Mouse (Mus musculus) heart, embryonic 10.5 days (tissue): ENCODE results near the gene Prss57. TPM values are rescaled to one million over a fixed set of nuclear protein-coding genes. Genes with fewer than 3 reads are reported as not detected.
A peak's percentile ranks its signal among the peaks of the same experiment; 100 is the strongest.

Source experiments
- DNase-seq: peaks from one replicate; pipeline ENCODE4 v3.0.0-alpha.2; 2017; ENCODE audit warnings: low spot score
- H3K27ac ChIP-seq: fragments of 300-500 bp; sonication (generic); 2 replicates; pipeline ENCODE4 v1.5.1; 2016; ENCODE audit warnings: mild to moderate bottlenecking
- H3K27me3 ChIP-seq: fragments of 300-500 bp; sonication (generic); 2 replicates; pipeline ENCODE4 v1.6.1; 2016; ENCODE audit warnings: mild to moderate bottlenecking; ENCODE audit not compliant: poor library complexity, insufficient read depth, severe bottlenecking
- H3K36me3 ChIP-seq: fragments of 300-500 bp; sonication (generic); 2 replicates; pipeline ENCODE4 v1.6.1; 2016; ENCODE audit warnings: mild to moderate bottlenecking, moderate library complexity
- H3K4me1 ChIP-seq: fragments of 300-500 bp; sonication (generic); 2 replicates; pipeline ENCODE4 v1.6.1; 2016; ENCODE audit warnings: mild to moderate bottlenecking
- H3K4me3 ChIP-seq: fragments of 300-500 bp; sonication (generic); 2 replicates; pipeline ENCODE4 v1.5.1; 2016; ENCODE audit warnings: mild to moderate bottlenecking, moderate library complexity
- H3K9me3 ChIP-seq: fragments of 300-500 bp; sonication (generic); 2 replicates; pipeline ENCODE4 v1.6.1; 2016; ENCODE audit warnings: mild to moderate bottlenecking, moderate library complexity
- WGBS: fragments of 180-500 bp; shearing (Covaris S2); methylation state at CpG from one replicate; pipeline ENCODE4 v1.1.7; 2016; 5-methylcytosine and 5-hydroxymethylcytosine counted together
- polyA plus RNA-seq: library from polyadenylated mRNA; unstranded; fragments of >200 nt; fragmentation: Nextera tagmentation; extraction: Ambion mirVana; gene quantifications from 2 replicates; pipeline ENCODE4 v1.2.1, GENCODE M21; 2016

Gene Prss57
- polyA plus RNA-seq, 1 experiment from 2014 or later, result not detected

GRCm38 (mm10) chr10:79789581-79789980, 1.2 kb downstream of the Prss57 start:
- Histone ChIP-seq H3K36me3 (no peaks in the 10 kb centered on the region), H3K4me1 (peaks cover 16% of the 10 kb centered on the region), H3K9me3 (no peaks in the 10 kb centered on the region), H3K27me3 (peaks cover 11% of the 10 kb centered on the region), H3K4me3 (no peak overlapping the region), H3K27ac (no peak overlapping the region)
- DNase-seq, result no peak
- WGBS, result 45% methylated on average over 2 of the region's 2 CpGs

GRCm38 (mm10) chr10:79788386-79789158, 2.2 kb downstream of the Prss57 start:
- no peaks in the 10 kb centered on the region for H3K9me3 ChIP-seq
- H3K27me3 ChIP-seq, result peaks cover 17% of the 10 kb centered on the region
- no peak for DNase-seq
- H3K36me3 ChIP-seq, result no peaks in the 10 kb centered on the region
- no peak overlapping the region for H3K4me3 ChIP-seq
- H3K27ac ChIP-seq, result no peak overlapping the region
- WGBS, result 30% methylated on average over 7 of the region's 7 CpGs
- peaks cover 6% of the 10 kb centered on the region; the same call in 1 of the 2 replicates for H3K4me1 ChIP-seq

GRCm38 (mm10) chr10:79783920-79784800, 6.6 kb downstream of the Prss57 start:
- 37% methylated on average over 27 of the region's 27 CpGs for WGBS
- Histone ChIP-seq H3K4me1 (peaks cover 21% of the 10 kb centered on the region), H3K27me3 (peaks cover 54% of the 10 kb centered on the region), H3K27ac (no peak overlapping the region), H3K4me3 (no peak overlapping the region), H3K9me3 (no peaks in the 10 kb centered on the region), H3K36me3 (no peaks in the 10 kb centered on the region)
- DNase-seq, result no peak

- Histone ChIP-seq H3K27ac (no peak overlapping the region), H3K4me1 (peaks cover 31% of the 10 kb centered on the region), H3K9me3 (no peaks in the 10 kb centered on the region), H3K36me3 (no peaks in the 10 kb centered on the region), H3K27me3 (peaks cover 65% of the 10 kb centered on the region), H3K4me3 (no peak overlapping the region)
- WGBS, result 60% methylated on average over 7 of the region's 7 CpGs
- DNase-seq, result no peak
These were observed 7.7 kb downstream of the Prss57 start for GRCm38 (mm10) chr10:79783050-79783449.

- peaks cover 42% of the 10 kb centered on the region for H3K4me1 ChIP-seq
- no peaks in the 10 kb centered on the region for H3K36me3 ChIP-seq
- no peaks in the 10 kb centered on the region for H3K9me3 ChIP-seq
- DNase-seq, result no peak
- H3K27ac ChIP-seq, result no peak overlapping the region
- H3K4me3 ChIP-seq, result no peak overlapping the region
- 54% methylated on average over 5 of the region's 5 CpGs for WGBS
- peaks cover 73% of the 10 kb centered on the region for H3K27me3 ChIP-seq
These were observed 8.8 kb downstream of the Prss57 start for GRCm38 (mm10) chr10:79781956-79782355.

GRCm38 (mm10) chr10:79781139-79781538, 9.6 kb downstream of the Prss57 start:
- no peak for DNase-seq
- H3K27me3 ChIP-seq, result peaks cover 81% of the 10 kb centered on the region
- WGBS, result 30% methylated on average over 21 of the region's 21 CpGs

GRCm38 (mm10) chr10:79780664-79781015, 10.1 kb downstream of the Prss57 start:
- DNase-seq, result peak; percentile 90
- Histone ChIP-seq H3K9me3 (no peaks in the 10 kb centered on the region), H3K4me1 (peaks cover 44% of the 10 kb centered on the region), H3K4me3 (peak overlapping the region; percentile 63), H3K27ac (0 out of 2 replicates have a peak overlapping the region, but pooled peaks have one; percentile 43), H3K36me3 (no peaks in the 10 kb centered on the region), H3K27me3 (peaks cover 83% of the 10 kb centered on the region)
- WGBS, result under 1% methylated on average over 13 of the region's 13 CpGs

More at GRCm38 (mm10) chr10:79781139-79781538, 9.6 kb downstream of the Prss57 start:
- peak overlapping the region; percentile 63 for H3K4me3 ChIP-seq
- no peak overlapping the region for H3K27ac ChIP-seq
- H3K9me3 ChIP-seq, result no peaks in the 10 kb centered on the region
- no peaks in the 10 kb centered on the region for H3K36me3 ChIP-seq
- peaks cover 44% of the 10 kb centered on the region for H3K4me1 ChIP-seq

GRCm38 (mm10) chr10:79779784-79780663, 10.7 kb downstream of the Prss57 start:
- Histone ChIP-seq H3K27ac (peak overlapping the region; percentile 43), H3K27me3 (peaks cover 80% of the 10 kb centered on the region), H3K4me3 (peak overlapping the region; percentile 63), H3K36me3 (no peaks in the 10 kb centered on the region), H3K9me3 (no peaks in the 10 kb centered on the region), H3K4me1 (peaks cover 44% of the 10 kb centered on the region)
- DNase-seq, result peak; percentile 99
- 2% methylated on average over 55 of the region's 55 CpGs for WGBS

GRCm38 (mm10) chr10:79779193-79779592, 11.6 kb downstream of the Prss57 start:
- DNase-seq, result no peak
- 12% methylated on average over 2 of the region's 2 CpGs for WGBS
- H3K27ac ChIP-seq, result no peak overlapping the region
- no peaks in the 10 kb centered on the region for H3K36me3 ChIP-seq
- H3K27me3 ChIP-seq, result peaks cover 72% of the 10 kb centered on the region
- peaks cover 48% of the 10 kb centered on the region for H3K4me1 ChIP-seq
- no peak overlapping the region; the same call in 1 of the 2 replicates for H3K4me3 ChIP-seq
- no peaks in the 10 kb centered on the region for H3K9me3 ChIP-seq

GRCm38 (mm10) chr10:79778006-79778405, 12.8 kb downstream of the Prss57 start:
- no peaks in the 10 kb centered on the region for H3K9me3 ChIP-seq
- H3K4me3 ChIP-seq, result peak overlapping the region; percentile 66
- DNase-seq, result peak; percentile 85
- H3K27ac ChIP-seq, result peak overlapping the region; percentile 84; the same call in 1 of the 2 replicates
- H3K27me3 ChIP-seq, result peaks cover 64% of the 10 kb centered on the region
- H3K4me1 ChIP-seq, result peaks cover 50% of the 10 kb centered on the region
- WGBS, result 16% methylated on average over 15 of the region's 15 CpGs
- no peaks in the 10 kb centered on the region for H3K36me3 ChIP-seq

- Histone ChIP-seq H3K27me3 (peaks cover 55% of the 10 kb centered on the region), H3K27ac (peak within 1 kb of the TSS; percentile 84), H3K36me3 (no peaks in the 10 kb centered on the region), H3K9me3 (no peaks in the 10 kb centered on the region; the same call in 1 of the 2 replicates), H3K4me3 (peak within 1 kb of the TSS; percentile 66), H3K4me1 (peaks cover 50% of the 10 kb centered on the region)
- DNase-seq, result no peak
- WGBS, result 2% methylated on average over 39 of the region's 39 CpGs
These were observed 13.6 kb downstream of the Prss57 start, which contains the start of gene Fstl3 for GRCm38 (mm10) chr10:79777103-79777531. Gene Fstl3, plus strand, starts transcription at chr10:79777272.
